Mouse (Mus musculus) embryonic stem cell, embryonic (primary cell): ENCODE data around the gene Scd2.
"Not testable (repeated sequence)": the region's sequence is repeated elsewhere in the genome, so short reads cannot be mapped to it uniquely, and the experiment has no call there.

Source experiments
- CTCF ChIA-PET, 4 experiments: fragments of 300-600 bp in 2 of 4; fragments of 350-600 bp in 2 of 4; sonication (Branson Sonifier 250); formaldehyde crosslinking; loops; one replicate each; lab custom pipeline; 2022; ENCODE audit warnings: inconsistent platforms in 2 of 4; lab: Charles Lee
- POLR2A ChIA-PET, 4 experiments: fragments of 300-600 bp in 2 of 4; fragments of 350-600 bp in 2 of 4; sonication (Branson Sonifier 250); formaldehyde crosslinking; loops; one replicate each; lab custom pipeline; 2022; ENCODE audit warnings: antibody characterized with exemption in 4 of 4, inconsistent platforms in 1 of 4; lab: Charles Lee

The Scd2 gene

DNA sequence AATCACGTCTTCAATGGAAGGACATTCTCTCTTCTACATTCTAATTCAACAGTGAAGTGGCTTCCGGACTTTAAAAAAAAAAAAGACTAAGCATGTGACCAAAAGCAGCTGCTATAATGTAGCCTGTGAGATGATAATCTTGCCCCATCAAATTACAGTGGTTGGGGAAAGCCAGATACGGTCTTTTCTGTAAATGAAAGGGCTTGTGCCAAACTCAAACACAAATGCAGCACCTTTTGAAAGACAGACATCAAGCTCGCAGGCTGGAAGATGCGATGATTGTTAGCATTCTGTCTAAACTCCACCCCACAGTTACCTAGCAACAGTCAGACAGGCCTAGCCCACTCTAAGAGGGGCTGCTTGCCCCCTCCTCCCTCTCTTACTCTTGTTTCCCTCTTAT, 17.3 kb downstream of the Scd2 start:
- POLR2A ChIA-PET, result interaction anchor here in 3 of 4 experiments (0.6 to 22.2 kb wide), 30 partner anchors 7 to 175 kb away, joined by 3 to 443 read pairs (median 5); partner anchors contain the start of gene Scd2 (in 2 of the 3)
- CTCF ChIA-PET, result interaction anchor here in 3 of 4 experiments (0.5 to 1.6 kb wide), 8 partner anchors 9 to 116 kb away, joined by 3 to 5 read pairs (median 4); partner anchors contain the start of gene Scd2 (in 1 of the 3)

- ChIA-PET CTCF (interaction anchor here (0.5 to 1.6 kb wide), 10 partner anchors 10 to 117 kb away, joined by 3 to 5 read pairs (median 4); partner anchors contain the start of gene Scd2 (in 1 of the 4)), POLR2A (interaction anchor here in 3 of 4 experiments (0.6 to 22.2 kb wide), 41 partner anchors 8 to 262 kb away, joined by 3 to 443 read pairs (median 4); partner anchors contain the start of gene Scd2 (in 3 of the 3))
Observed at GRCm38 (mm10) chr19:44311306-44312006, 18.0 kb downstream of the Scd2 start.

- ChIA-PET POLR2A (interaction anchor here in 3 of 4 experiments (0.6 to 22.2 kb wide), 38 partner anchors 8 to 263 kb away, joined by 3 to 443 read pairs (median 4); partner anchors contain the start of gene Scd2 (in 3 of the 3)), CTCF (interaction anchor here (0.5 to 1.6 kb wide), 7 partner anchors 10 to 116 kb away, joined by 3 to 5 read pairs (median 4); partner anchors contain the start of gene Scd2 (in 1 of the 4))
Observed at GRCm38 (mm10) chr19:44312007-44312360, 18.5 kb downstream of the Scd2 start.

- POLR2A ChIA-PET, result interaction anchor here (0.7 to 6.7 kb wide), 8 partner anchors 8 to 74 kb away, joined by 4 to 78 read pairs (median 6); no protein-coding TSS in a partner anchor
- CTCF ChIA-PET, result interaction anchor here in 2 of 4 experiments (0.6 kb wide), 2 partner anchors 51 to 118 kb away, joined by 3 read pairs; no protein-coding TSS in a partner anchor
Observed at GRCm38 (mm10) chr19:44313066-44313465, 19.6 kb downstream of the Scd2 start.

GRCm38 (mm10) chr19:44314327-44314759, 20.9 kb downstream of the Scd2 start:
- ChIA-PET CTCF (interaction anchor here in 3 of 4 experiments (0.6 to 1.5 kb wide), 12 partner anchors 13 to 458 kb away, joined by 3 to 9 read pairs (median 3); partner anchors contain the start of gene Scd2 (in 1 of the 3)), POLR2A (interaction anchor here (0.6 to 6.7 kb wide), 50 partner anchors 9 to 691 kb away, joined by 3 to 78 read pairs (median 4); partner anchors contain the start of genes Scd2 (in 2 of the 4), Scd4 (in 2 of the 4), Scd1 (in 1 of the 4) and Twnk (in 1 of the 4))

- POLR2A ChIA-PET, result interaction anchor here (0.6 to 6.7 kb wide), 48 partner anchors 10 to 690 kb away, joined by 3 to 78 read pairs (median 4); partner anchors contain the start of genes Scd2 (in 2 of the 4), Scd4 (in 2 of the 4), Scd1 (in 1 of the 4) and Twnk (in 1 of the 4)
- CTCF ChIA-PET, result interaction anchor here in 2 of 4 experiments (0.7 to 1.5 kb wide), 9 partner anchors 14 to 153 kb away, joined by 3 to 9 read pairs (median 3); partner anchors contain the start of gene Scd2 (in 1 of the 2)
Observed at GRCm38 (mm10) chr19:44314871-44315414, 21.5 kb downstream of the Scd2 start.

DNA sequence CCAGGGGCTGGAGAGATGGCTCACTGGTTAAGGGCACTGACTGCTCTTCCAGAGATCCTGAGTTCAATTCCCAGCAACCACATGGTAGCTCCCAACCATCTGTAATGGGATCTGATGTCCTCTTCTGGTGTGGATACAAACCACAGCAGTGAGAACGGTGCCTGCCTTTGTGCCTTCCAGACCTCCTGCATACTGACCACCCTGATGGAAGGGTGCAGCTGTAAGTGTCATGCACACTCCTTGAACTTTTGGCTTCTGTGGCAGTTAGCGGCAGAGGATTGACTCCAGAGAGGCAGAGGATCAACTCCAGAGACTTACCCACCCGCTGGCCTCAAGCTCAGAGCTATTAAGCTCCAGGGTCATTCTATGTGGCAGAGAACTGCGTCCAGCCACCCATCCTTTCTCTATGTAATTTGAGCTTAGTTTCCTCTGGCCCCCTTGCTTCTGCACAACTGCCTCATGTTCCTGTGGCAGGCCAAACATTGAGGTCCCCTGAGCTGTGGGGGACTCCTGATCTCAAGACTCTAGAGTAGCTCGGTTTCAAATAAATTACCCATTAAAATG, 23.4 kb downstream of the Scd2 start:
- ChIA-PET CTCF (interaction anchor here in 3 of 4 experiments (0.5 to 0.9 kb wide), 6 partner anchors 23 to 703 kb away, joined by 3 to 8 read pairs (median 4); partner anchors contain the start of gene Scd2 (in 1 of the 3)), POLR2A (interaction anchor here in 3 of 4 experiments (0.6 to 6.7 kb wide), 25 partner anchors 12 to 615 kb away, joined by 3 to 78 read pairs (median 4); partner anchors contain the start of genes Scd2 (in 2 of the 3), Scd4 (in 1 of the 3) and Slf2 (in 1 of the 3))

- CTCF ChIA-PET, result interaction anchor here in 3 of 4 experiments (0.5 to 0.9 kb wide), 6 partner anchors 12 to 704 kb away, joined by 3 to 8 read pairs (median 4); partner anchors contain the start of gene Scd2 (in 1 of the 3)
- POLR2A ChIA-PET, result interaction anchor here (0.6 to 6.7 kb wide), 23 partner anchors 10 to 533 kb away, joined by 3 to 78 read pairs (median 4); partner anchors contain the start of gene Scd2 (in 2 of the 4)
Observed at GRCm38 (mm10) chr19:44317391-44317790, 23.9 kb downstream of the Scd2 start.

GRCm38 (mm10) chr19:44318545-44318944, 25.1 kb downstream of the Scd2 start:
- CTCF ChIA-PET, result interaction anchor here in 1 of 4 experiments (0.6 to 0.7 kb wide), 2 partner anchors 13 to 97 kb away, joined by 7 to 8 read pairs; no protein-coding TSS in a partner anchor
- POLR2A ChIA-PET, result interaction anchor here in 3 of 4 experiments (0.6 to 6.7 kb wide), 5 partner anchors 13 to 123 kb away, joined by 3 to 78 read pairs (median 3); no protein-coding TSS in a partner anchor

GRCm38 (mm10) chr19:44320316-44320715, 26.8 kb downstream of the Scd2 start:
- POLR2A ChIA-PET, result interaction anchor here in 2 of 4 experiments (1.1 to 2.5 kb wide), 5 partner anchors 9 to 38 kb away, joined by 3 to 10 read pairs (median 4); no protein-coding TSS in a partner anchor

GRCm38 (mm10) chr19:44321201-44321600, 27.7 kb downstream of the Scd2 start:
- ChIA-PET CTCF (no interaction called here), POLR2A (interaction anchor here in 2 of 4 experiments (0.7 to 2.5 kb wide), 6 partner anchors 10 to 17 kb away, joined by 3 to 10 read pairs (median 4); no protein-coding TSS in a partner anchor)

More at GRCm38 (mm10) chr19:44320316-44320715, 26.8 kb downstream of the Scd2 start:
- CTCF ChIA-PET, result interaction anchor here in 1 of 4 experiments (0.8 kb wide), 1 partner anchor 43 kb away, joined by 3 read pairs; no protein-coding TSS in a partner anchor

- POLR2A ChIA-PET, result interaction anchor here in 2 of 4 experiments (0.7 to 2.5 kb wide), 5 partner anchors 10 to 17 kb away, joined by 3 to 10 read pairs (median 4); no protein-coding TSS in a partner anchor
Observed at GRCm38 (mm10) chr19:44321631-44322030, 28.2 kb downstream of the Scd2 start.

GRCm38 (mm10) chr19:44329566-44329965, 36.1 kb downstream of the Scd2 start:
- ChIA-PET POLR2A (interaction anchor here in 1 of 4 experiments (1.3 kb wide), 1 partner anchor 60 kb away, joined by 3 read pairs; no protein-coding TSS in a partner anchor), CTCF (no interaction called here)

More at GRCm38 (mm10) chr19:44321631-44322030, 28.2 kb downstream of the Scd2 start:
- CTCF ChIA-PET, result no interaction called here

DNA sequence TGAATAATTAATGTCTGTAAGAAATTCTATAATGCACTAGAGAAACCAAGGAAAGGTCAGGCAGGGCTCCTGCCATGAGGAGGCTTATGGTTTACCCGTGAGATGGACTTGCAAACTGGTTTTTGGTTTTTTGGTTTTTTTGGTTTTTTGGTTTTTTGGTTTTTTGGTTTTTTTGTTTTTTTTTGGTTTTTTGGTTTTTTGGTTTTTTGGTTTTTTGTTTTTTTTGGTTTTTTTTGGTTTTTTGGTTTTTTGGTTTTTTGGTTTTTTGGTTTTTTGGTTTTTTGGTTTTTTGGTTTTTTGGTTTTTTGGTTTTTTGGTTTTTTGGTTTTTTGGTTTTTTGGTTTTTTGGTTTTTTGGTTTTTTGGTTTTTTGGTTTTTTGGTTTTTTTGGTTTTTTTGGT, 37.7 kb downstream of the Scd2 start:
- POLR2A ChIA-PET, result interaction anchor here in 2 of 4 experiments (1.0 to 1.6 kb wide), 3 partner anchors 13 to 83 kb away, joined by 3 to 4 read pairs (median 3); no protein-coding TSS in a partner anchor
- CTCF ChIA-PET, result not testable (repeated sequence)

- CTCF ChIA-PET, result interaction anchor here (0.5 to 1.5 kb wide), 7 partner anchors 32 to 1277 kb away, joined by 3 to 9 read pairs (median 5); no protein-coding TSS in a partner anchor
- POLR2A ChIA-PET, result interaction anchor here in 2 of 4 experiments (0.5 to 2.0 kb wide), 16 partner anchors 11 to 751 kb away, joined by 3 to 7 read pairs (median 4); no protein-coding TSS in a partner anchor
Observed at GRCm38 (mm10) chr19:44331911-44332310, 38.4 kb downstream of the Scd2 start.

DNA sequence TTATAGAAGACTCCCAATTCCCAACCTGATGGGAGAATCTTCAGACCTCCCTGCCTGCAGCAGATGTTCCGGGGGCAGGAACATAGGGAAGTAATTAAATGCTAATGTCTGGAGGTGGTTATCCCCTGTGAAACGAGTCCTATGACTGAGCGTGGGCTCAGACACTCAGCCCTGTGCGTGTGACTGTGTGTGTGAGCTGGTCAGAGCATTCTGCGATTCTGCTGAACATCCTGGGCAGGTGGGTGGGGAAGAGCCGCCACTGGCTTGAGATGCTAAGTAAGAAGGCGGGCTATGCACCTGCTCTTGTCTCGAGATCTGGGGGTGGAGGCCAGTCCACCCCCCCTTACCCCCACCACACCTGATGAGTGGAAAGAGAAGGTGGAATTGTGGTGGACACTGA, 38.9 kb downstream of the Scd2 start:
- POLR2A ChIA-PET, result interaction anchor here in 2 of 4 experiments (0.6 to 2.0 kb wide), 16 partner anchors 12 to 657 kb away, joined by 3 to 7 read pairs (median 4); no protein-coding TSS in a partner anchor
- CTCF ChIA-PET, result interaction anchor here in 3 of 4 experiments (0.6 to 1.5 kb wide), 6 partner anchors 133 to 1645 kb away, joined by 3 to 9 read pairs (median 4); no protein-coding TSS in a partner anchor
